Mouse (Mus musculus): ENCODE measurements around the gene Dpp8.

GRCm38 (mm10) chr9:64990291-64990690 lies 41.9 kb upstream of the Dpp8 start:
- no peak for TF ChIP-seq RAD21 (IDR thresholded peaks at IDR 0.05; ENCODE audit: low read depth, low read length)
- no peak for TF ChIP-seq HCFC1 (IDR thresholded peaks at IDR 0.05; ENCODE audit: low read depth, low read length)
- no peak for TF ChIP-seq ZKSCAN1 (IDR thresholded peaks at IDR 0.05; ENCODE audit: low read depth, low read length)
- TF ChIP-seq POLR2A (IDR thresholded peaks at IDR 0.05; ENCODE audit: control insufficient read depth in 1 of 2, insufficient read depth in 1 of 2, low read depth in 1 of 2, low read length in 2 of 2, poor library complexity in 1 of 2), result no peak
- TF ChIP-seq MYC (IDR thresholded peaks at IDR 0.05; ENCODE audit: low read depth, low read length), result no peak
- TF ChIP-seq ZC3H11A (IDR thresholded peaks at IDR 0.05; ENCODE audit: low read depth, low read length), result no peak
- TF ChIP-seq TAL1 (IDR thresholded peaks at IDR 0.05; ENCODE audit: low read length), result no peak
- no peak for TF ChIP-seq EP300 (IDR thresholded peaks at IDR 0.05; ENCODE audit: low read depth in 1 of 2, low read length in 2 of 2)
- TF ChIP-seq POLR2AphosphoS2 (IDR thresholded peaks at IDR 0.05; ENCODE audit: low read length), result no peak
- no peak for TF ChIP-seq NRF1 (IDR thresholded peaks at IDR 0.05; ENCODE audit: insufficient read depth, low read depth, low read length, poor library complexity, severe bottlenecking)
- no peak for TF ChIP-seq CTCF (IDR thresholded peaks at IDR 0.05 in 2 of 3, conservative IDR thresholded peaks at IDR 0.05 in 1 of 3; ENCODE audit: control insufficient read depth in 1 of 3, insufficient read depth in 1 of 3, low read depth in 2 of 3, low read length in 3 of 3, poor library complexity in 1 of 3, severe bottlenecking in 1 of 3)
- no peak for TF ChIP-seq TBP (IDR thresholded peaks at IDR 0.05; ENCODE audit: low read depth, low read length)
- no peak for TF ChIP-seq GATA1 (IDR thresholded peaks at IDR 0.05; ENCODE audit: low read depth, low read length)

Data from MEL (cell line).